Mouse (Mus musculus): ENCODE data around the gene Tcp11l1. TPM values are rescaled to one million over a fixed set of nuclear protein-coding genes. Genes with fewer than 3 reads are reported as not detected.

The Tcp11l1 gene
- total RNA-seq, 2 experiments from 2014 or later = 40.8 to 44.0 TPM

Other genes starting within 250 kb of the Tcp11l1 start
- 10 to 100 TPM; 67.0 to 69.2 TPM for gene Hipk3, start 217.7 kb downstream of the Tcp11l1 start, total RNA-seq (2021)
- 10 to 100 TPM; 44.9 to 52.1 TPM for gene Cstf3, start 121.6 kb downstream of the Tcp11l1 start, total RNA-seq (2021)
- not detected for gene Pin1rt1, start 4.2 kb upstream of the Tcp11l1 start, total RNA-seq (2021)
- gene Depdc7, start 30.7 kb upstream of the Tcp11l1 start, total RNA-seq (2021) = 1 to 10 TPM; 1.9 to 2.2 TPM
- gene Qser1, start 104.6 kb upstream of the Tcp11l1 start, total RNA-seq (2021) = 10 to 100 TPM; 10.5 to 11.3 TPM
- gene Prrg4, start 137.7 kb upstream of the Tcp11l1 start, total RNA-seq (2021) = under 1 TPM; 0.20 to 0.56 TPM
- gene Ccdc73, start 155.6 kb upstream of the Tcp11l1 start, total RNA-seq (2021) = 1 to 10 TPM; 1.5 to 2.1 TPM